Mouse (Mus musculus) embryonic facial prominence, embryonic 13.5 days (tissue): Measurements from ENCODE around the gene Trio. TPM values are rescaled to one million over a fixed set of nuclear protein-coding genes. Genes with fewer than 3 reads are reported as not detected.
"Not testable (repeated sequence)": the region's sequence is repeated elsewhere in the genome, so short reads cannot be mapped to it uniquely, and the experiment has no call there.

ENCODE experiments used
- ATAC-seq: fragments of 200-750 bp; cut with Nextera tagmentation; 2 replicates; pipeline ENCODE4 v1.8.0; 2017; ENCODE audit warnings: low read depth; ENCODE audit not compliant: insufficient number of reproducible peaks, insufficient read depth, low FRiP score, low TSS enrichment
- H3K27ac ChIP-seq: fragments of 300-500 bp; sonication (generic); 2 replicates; pipeline ENCODE4 v1.5.1; 2015; ENCODE audit warnings: moderate library complexity, mild to moderate bottlenecking, inconsistent platforms
- H3K27me3 ChIP-seq: fragments of 300-500 bp; sonication (generic); 2 replicates; pipeline ENCODE4 v1.6.1; 2015; ENCODE audit warnings: mild to moderate bottlenecking, inconsistent platforms
- H3K36me3 ChIP-seq: fragments of 300-500 bp; sonication (generic); 2 replicates; pipeline ENCODE4 v1.6.1; 2015; ENCODE audit warnings: mild to moderate bottlenecking, inconsistent platforms
- H3K4me1 ChIP-seq: fragments of 300-500 bp; sonication (generic); 2 replicates; pipeline ENCODE4 v1.6.1; 2015; ENCODE audit warnings: inconsistent platforms
- H3K4me2 ChIP-seq: fragments of 300-500 bp; sonication (generic); 2 replicates; pipeline ENCODE4 v1.6.1; 2015; ENCODE audit warnings: moderate library complexity, mild to moderate bottlenecking, inconsistent platforms
- H3K4me3 ChIP-seq: fragments of 300-500 bp; sonication (generic); 2 replicates; pipeline ENCODE4 v1.5.1; 2015; ENCODE audit warnings: mild to moderate bottlenecking, inconsistent platforms
- H3K9ac ChIP-seq: fragments of 300-500 bp; sonication (generic); 2 replicates; pipeline ENCODE4 v1.6.1; 2015; ENCODE audit warnings: mild to moderate bottlenecking, inconsistent platforms
- H3K9me3 ChIP-seq: fragments of 300-500 bp; sonication (generic); 2 replicates; pipeline ENCODE4 v1.6.1; 2016; ENCODE audit warnings: inconsistent platforms
- WGBS: fragments of 180-500 bp; shearing (Covaris S2); methylation state at CpG from one replicate; pipeline ENCODE4 v1.1.7; 2015; ENCODE audit warnings: mixed read lengths; 5-methylcytosine and 5-hydroxymethylcytosine counted together
- polyA plus RNA-seq: library from polyadenylated mRNA; unstranded; fragments of >200 nt; fragmentation: Nextera tagmentation; extraction: Ambion mirVana; gene quantifications from 2 replicates; pipeline ENCODE4 v1.2.1, GENCODE M21; 2015

Gene Trio
- polyA plus RNA-seq, 1 experiment from 2014 or later = 48.8 TPM

DNA sequence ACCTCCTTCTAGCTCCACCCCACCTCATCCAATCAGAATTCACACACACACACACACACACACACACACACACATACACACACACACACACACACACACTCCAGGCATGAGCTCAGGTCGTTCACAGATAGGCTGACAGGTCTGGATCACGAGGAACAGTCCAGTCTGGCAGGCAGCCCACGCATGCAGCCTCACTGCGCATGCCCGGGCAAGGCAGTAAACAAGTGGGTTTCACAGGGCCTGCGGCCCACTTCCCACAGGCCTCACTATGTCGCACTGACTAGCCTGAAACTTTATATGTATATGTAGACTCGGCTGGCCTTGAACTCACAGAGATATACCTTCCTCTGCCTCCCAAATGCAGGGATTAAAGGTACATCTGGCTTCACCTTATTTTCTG lies 305.4 kb downstream of the Trio start:
- H3K36me3 ChIP-seq, H3K4me1 ChIP-seq, H3K4me2 ChIP-seq, H3K9ac ChIP-seq, H3K27me3 ChIP-seq, H3K4me3 ChIP-seq, H3K27ac ChIP-seq, H3K9me3 ChIP-seq, ATAC-seq: not testable (repeated sequence)
- 82% methylated on average over 8 of the region's 8 CpGs for WGBS

DNA sequence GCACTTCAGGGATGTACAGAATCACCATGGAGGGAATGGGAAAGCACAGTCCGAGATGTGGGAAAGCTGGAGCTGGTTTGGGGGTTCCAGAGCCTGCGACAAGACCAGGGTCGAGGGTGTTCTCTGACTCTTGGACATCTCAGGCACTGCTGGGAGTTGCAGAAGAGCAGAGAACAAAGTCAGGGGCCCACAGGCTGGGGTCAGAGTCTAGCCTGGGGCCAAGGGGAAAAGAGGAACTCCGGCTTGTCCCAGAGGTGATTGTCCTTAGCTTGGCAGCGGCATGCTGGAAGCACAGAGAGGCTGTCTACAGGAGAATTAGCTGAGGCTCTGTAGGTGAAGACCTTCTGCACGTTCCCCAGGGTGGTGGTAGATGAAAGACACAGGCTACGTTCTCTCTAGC lies 307.0 kb downstream of the Trio start:
- H3K9me3 ChIP-seq = no peaks in the 10 kb centered on the region
- no peaks in the 10 kb centered on the region for H3K27me3 ChIP-seq
- H3K4me1 ChIP-seq = no peaks in the 10 kb centered on the region; the same call in 1 of the 2 replicates
- H3K4me3 ChIP-seq = no peak overlapping the region
- no peak overlapping the region for H3K4me2 ChIP-seq
- H3K27ac ChIP-seq = no peak overlapping the region
- H3K36me3 ChIP-seq = no peaks in the 10 kb centered on the region
- no peak overlapping the region for H3K9ac ChIP-seq
- no peak for ATAC-seq
- 71% methylated on average over 7 of the region's 7 CpGs for WGBS

DNA sequence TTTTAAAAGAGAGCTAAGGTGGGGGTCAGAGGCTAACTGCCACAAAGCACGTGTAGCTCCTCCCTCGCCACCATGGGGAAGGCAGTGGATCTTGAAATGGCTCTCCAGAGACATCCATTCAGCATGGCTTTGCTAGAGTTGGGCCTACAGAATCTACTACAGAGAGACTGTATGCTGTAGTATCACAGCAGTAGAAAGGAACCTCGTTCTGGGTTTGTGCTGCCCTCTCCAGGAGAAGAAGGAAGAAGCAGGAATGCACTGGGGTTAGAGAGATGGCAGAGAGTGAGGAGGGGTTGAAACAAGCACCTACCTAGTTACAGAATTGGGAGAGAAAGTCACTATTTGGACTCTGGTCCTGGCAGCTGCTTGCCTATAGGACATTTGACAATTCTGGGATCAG lies 310.3 kb downstream of the Trio start:
- Histone ChIP-seq H3K27ac (no peak overlapping the region), H3K9me3 (no peaks in the 10 kb centered on the region), H3K4me1 (no peaks in the 10 kb centered on the region; the same call in 1 of the 2 replicates), H3K9ac (no peak overlapping the region), H3K4me3 (no peak overlapping the region), H3K27me3 (no peaks in the 10 kb centered on the region), H3K4me2 (no peak overlapping the region), H3K36me3 (no peaks in the 10 kb centered on the region)
- no peak for ATAC-seq
- WGBS = 29% methylated on average over 3 of the region's 3 CpGs

GRCm38 (mm10) chr15:27710698-27711097 lies 314.9 kb downstream of the Trio start:
- ATAC-seq = no peak
- WGBS = 84% methylated on average over 9 of the region's 9 CpGs

DNA sequence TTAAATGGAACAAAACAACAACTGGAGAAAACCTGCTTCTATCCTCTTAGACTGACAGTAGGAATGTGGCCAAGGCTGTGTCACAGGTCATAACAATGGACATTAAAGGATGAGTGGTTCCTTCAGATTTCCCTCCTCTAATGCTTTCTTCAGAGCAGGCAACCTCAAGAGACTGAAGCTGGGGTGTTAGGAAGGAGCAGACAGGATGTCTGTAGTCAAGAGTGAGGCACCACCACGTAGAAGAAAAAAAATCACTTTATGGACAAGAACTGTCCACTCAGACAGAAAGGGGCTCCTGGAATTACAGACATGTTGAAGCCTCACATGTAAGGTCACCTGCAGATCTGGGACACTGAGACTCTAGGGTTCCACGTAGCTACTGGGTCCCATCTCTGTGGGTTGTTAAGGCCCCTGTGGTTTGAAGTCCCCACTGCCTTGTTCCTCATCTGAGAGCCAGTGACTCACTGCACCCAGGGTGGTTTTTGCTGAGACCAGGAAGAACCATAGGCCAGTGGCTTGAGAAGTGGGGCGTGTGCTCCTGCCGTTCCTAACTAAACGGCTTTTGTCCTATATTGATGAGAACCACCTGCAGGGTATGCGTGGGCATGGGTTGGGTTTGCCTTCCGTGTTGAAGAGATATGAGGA lies 316.6 kb downstream of the Trio start:
- H3K4me3 ChIP-seq = no peak overlapping the region
- H3K27ac ChIP-seq = no peak overlapping the region
- no peak overlapping the region for H3K9ac ChIP-seq
- no peaks in the 10 kb centered on the region for H3K4me1 ChIP-seq
- H3K4me2 ChIP-seq = no peak overlapping the region
- no peaks in the 10 kb centered on the region for H3K36me3 ChIP-seq
- WGBS = 86% methylated on average over 7 of the region's 7 CpGs
- ATAC-seq = no peak
- H3K27me3 ChIP-seq = no peaks in the 10 kb centered on the region
- no peaks in the 10 kb centered on the region for H3K9me3 ChIP-seq

More at GRCm38 (mm10) chr15:27710698-27711097, 314.9 kb downstream of the Trio start:
- no peak overlapping the region for H3K4me2 ChIP-seq
- H3K27me3 ChIP-seq = no peaks in the 10 kb centered on the region
- no peaks in the 10 kb centered on the region for H3K9me3 ChIP-seq
- H3K4me3 ChIP-seq = no peak overlapping the region
- H3K9ac ChIP-seq = no peak overlapping the region
- no peaks in the 10 kb centered on the region for H3K4me1 ChIP-seq
- H3K36me3 ChIP-seq = no peaks in the 10 kb centered on the region
- H3K27ac ChIP-seq = no peak overlapping the region

DNA sequence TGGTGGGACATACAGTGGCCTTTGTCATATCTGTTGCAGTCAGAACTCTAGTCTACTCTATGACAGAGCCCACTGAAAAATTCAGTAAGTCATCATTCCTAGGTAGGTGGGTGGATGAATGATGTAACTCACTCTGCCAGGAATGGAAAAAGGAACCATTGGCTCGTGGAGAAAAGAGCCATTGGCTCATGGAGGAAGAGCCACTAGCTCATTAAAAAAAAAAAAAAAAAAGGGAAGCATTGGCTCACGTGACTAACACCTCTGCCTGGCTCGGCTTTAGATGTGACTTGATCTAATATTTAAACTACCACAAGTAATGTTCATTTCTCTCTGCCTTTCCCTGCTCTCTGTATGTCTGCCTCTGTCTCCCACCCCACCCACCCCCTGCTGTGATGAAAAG lies 317.1 kb downstream of the Trio start:
- H3K27me3 ChIP-seq = no peaks in the 10 kb centered on the region
- no peak overlapping the region for H3K9ac ChIP-seq
- peaks cover 3% of the 10 kb centered on the region for H3K4me1 ChIP-seq
- no peaks in the 10 kb centered on the region for H3K36me3 ChIP-seq
- H3K27ac ChIP-seq = no peak overlapping the region
- H3K4me3 ChIP-seq = no peak overlapping the region
- H3K9me3 ChIP-seq = no peaks in the 10 kb centered on the region
- 61% methylated on average over 3 of the region's 3 CpGs for WGBS
- no peak for ATAC-seq
- no peak overlapping the region for H3K4me2 ChIP-seq

- WGBS = 30% methylated on average over 1 of the region's 1 CpGs
- H3K4me2 ChIP-seq = peak overlapping the region; percentile 11; the same call in 1 of the 2 replicates
- H3K36me3 ChIP-seq = no peaks in the 10 kb centered on the region
- no peak for ATAC-seq
- H3K4me1 ChIP-seq = peaks cover 21% of the 10 kb centered on the region
- no peaks in the 10 kb centered on the region for H3K27me3 ChIP-seq
- no peak overlapping the region for H3K4me3 ChIP-seq
- H3K27ac ChIP-seq = peak overlapping the region; percentile 69
- H3K9me3 ChIP-seq = no peaks in the 10 kb centered on the region
- H3K9ac ChIP-seq = no peak overlapping the region
Observed at GRCm38 (mm10) chr15:27702972-27703313, 322.7 kb downstream of the Trio start.

GRCm38 (mm10) chr15:27702031-27702971 lies 323.3 kb downstream of the Trio start:
- Histone ChIP-seq H3K9me3 (no peaks in the 10 kb centered on the region), H3K4me3 (no peak overlapping the region), H3K27ac (peak overlapping the region; percentile 69), H3K36me3 (no peaks in the 10 kb centered on the region), H3K4me1 (peaks cover 21% of the 10 kb centered on the region), H3K4me2 (0 out of 2 replicates have a peak overlapping the region, but pooled peaks have one; percentile 11), H3K27me3 (no peaks in the 10 kb centered on the region), H3K9ac (no peak overlapping the region)
- no peak for ATAC-seq
- 36% methylated on average over 11 of the region's 11 CpGs for WGBS

DNA sequence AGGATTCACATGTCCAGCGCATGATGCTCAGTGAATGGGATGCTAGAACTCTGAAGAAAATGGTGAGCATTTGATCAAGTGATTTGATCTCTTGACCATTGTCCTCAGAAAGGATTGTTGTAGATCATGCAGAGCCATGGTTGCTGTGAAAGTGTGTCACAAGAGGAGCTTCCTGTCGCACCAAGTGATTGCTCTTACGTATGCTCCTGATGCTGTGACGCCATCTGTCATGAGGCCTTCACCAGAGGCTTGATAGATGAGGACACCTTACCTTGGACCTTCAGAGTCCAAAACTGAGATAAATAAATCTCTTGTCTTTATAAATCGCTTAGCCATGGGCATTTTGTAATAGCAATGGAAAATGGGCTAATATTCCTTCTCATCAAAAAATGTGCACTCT lies 328.0 kb downstream of the Trio start:
- Histone ChIP-seq H3K27me3 (no peaks in the 10 kb centered on the region), H3K4me1 (peaks cover 9% of the 10 kb centered on the region), H3K36me3 (no peaks in the 10 kb centered on the region), H3K9ac (no peak overlapping the region), H3K27ac (no peak overlapping the region), H3K4me2 (no peak overlapping the region), H3K9me3 (no peaks in the 10 kb centered on the region), H3K4me3 (no peak overlapping the region)
- 91% methylated on average over 5 of the region's 5 CpGs for WGBS
- no peak for ATAC-seq

GRCm38 (mm10) chr15:27693235-27693634 lies 332.4 kb downstream of the Trio start:
- Histone ChIP-seq H3K4me1 (no peaks in the 10 kb centered on the region), H3K27ac (no peak overlapping the region), H3K4me2 (no peak overlapping the region), H3K9me3 (no peaks in the 10 kb centered on the region), H3K9ac (no peak overlapping the region), H3K27me3 (no peaks in the 10 kb centered on the region), H3K36me3 (no peaks in the 10 kb centered on the region), H3K4me3 (no peak overlapping the region)
- WGBS = 89% methylated on average over 10 of the region's 10 CpGs
- ATAC-seq = no peak

GRCm38 (mm10) chr15:27692161-27692560 lies 333.5 kb downstream of the Trio start:
- ATAC-seq = no peak
- 78% methylated on average over 7 of the region's 7 CpGs for WGBS
- H3K4me2 ChIP-seq = no peak overlapping the region
- no peaks in the 10 kb centered on the region for H3K36me3 ChIP-seq
- H3K4me1 ChIP-seq = no peaks in the 10 kb centered on the region
- no peak overlapping the region for H3K9ac ChIP-seq
- H3K9me3 ChIP-seq = no peaks in the 10 kb centered on the region
- no peaks in the 10 kb centered on the region for H3K27me3 ChIP-seq
- H3K27ac ChIP-seq = no peak overlapping the region
- no peak overlapping the region for H3K4me3 ChIP-seq

- Histone ChIP-seq H3K4me2 (no peak overlapping the region), H3K27me3 (no peaks in the 10 kb centered on the region), H3K9me3 (no peaks in the 10 kb centered on the region), H3K27ac (no peak overlapping the region), H3K4me3 (no peak overlapping the region), H3K9ac (no peak overlapping the region), H3K36me3 (no peaks in the 10 kb centered on the region), H3K4me1 (no peaks in the 10 kb centered on the region)
- no peak for ATAC-seq
- 88% methylated on average over 7 of the region's 7 CpGs for WGBS
Observed at GRCm38 (mm10) chr15:27691213-27691612, 334.4 kb downstream of the Trio start.
